Mouse (Mus musculus): ENCODE results near the gene Fmnl2. TPM values are rescaled to one million over a fixed set of nuclear protein-coding genes. Genes with fewer than 3 reads are reported as not detected.

Fmnl2 gene
- total RNA-seq, 1 experiment from 2014 or later = 20.6 TPM

DNA sequence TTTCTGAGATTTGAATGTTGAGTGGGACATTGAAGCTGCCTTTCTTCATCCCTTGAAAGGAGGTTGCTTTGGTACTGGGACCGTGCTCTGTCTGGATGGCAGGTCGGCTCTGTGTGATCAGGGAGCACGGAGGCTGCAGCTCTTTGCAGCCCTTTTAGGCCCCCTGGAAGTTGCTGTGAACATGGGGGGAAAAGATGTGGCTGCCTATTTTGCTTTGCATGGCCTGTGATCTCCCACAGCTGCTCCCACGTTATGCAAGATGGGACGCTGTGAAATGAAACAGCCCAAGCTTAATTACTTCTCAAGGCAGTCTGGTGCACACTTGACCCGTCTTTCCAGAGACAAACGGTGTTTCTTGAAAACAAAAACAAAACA, 1.8 kb downstream of the Fmnl2 start:
- no peak for ATAC-seq (replicated peaks in 1 of 2; ENCODE audit: insufficient read depth in 1 of 2, low FRiP score in 2 of 2, low TSS enrichment in 1 of 2, low read depth in 1 of 2, poor library complexity in 2 of 2, severe bottlenecking in 2 of 2)

DNA sequence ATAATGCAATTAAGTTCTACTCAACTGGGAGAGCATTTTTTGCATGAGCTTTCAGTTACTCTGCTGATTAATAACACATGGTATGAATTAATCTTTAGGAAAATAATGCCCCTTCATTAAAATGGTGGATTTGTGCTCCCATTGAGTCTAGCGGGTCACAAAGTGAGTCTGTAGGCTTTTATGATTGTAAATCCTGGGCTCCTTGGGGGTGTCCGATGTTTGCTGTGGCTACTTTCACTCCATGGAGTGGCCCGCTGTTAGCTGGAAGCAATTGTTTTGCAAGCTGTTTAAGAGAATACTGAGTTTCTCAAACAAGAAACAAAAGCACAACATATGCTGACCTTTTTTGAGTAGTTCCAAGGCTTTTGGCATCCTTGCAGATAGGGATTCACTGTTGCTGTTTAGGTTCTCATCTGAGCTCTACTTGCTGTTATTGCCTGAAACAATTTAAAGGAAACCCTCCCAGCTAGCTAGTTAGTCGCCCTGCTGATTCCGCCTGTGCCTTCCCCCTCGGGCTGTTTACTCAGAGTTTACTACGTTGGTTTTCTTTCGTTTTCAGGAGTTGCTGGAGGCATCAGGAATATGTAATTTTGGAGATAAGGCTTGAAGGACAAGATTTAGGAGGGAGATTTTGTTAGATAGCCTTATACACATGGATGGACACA, 2.6 kb downstream of the Fmnl2 start:
- no peak for ATAC-seq (replicated peaks in 1 of 2; ENCODE audit: insufficient read depth in 1 of 2, low FRiP score in 2 of 2, low TSS enrichment in 1 of 2, low read depth in 1 of 2, poor library complexity in 2 of 2, severe bottlenecking in 2 of 2)

DNA sequence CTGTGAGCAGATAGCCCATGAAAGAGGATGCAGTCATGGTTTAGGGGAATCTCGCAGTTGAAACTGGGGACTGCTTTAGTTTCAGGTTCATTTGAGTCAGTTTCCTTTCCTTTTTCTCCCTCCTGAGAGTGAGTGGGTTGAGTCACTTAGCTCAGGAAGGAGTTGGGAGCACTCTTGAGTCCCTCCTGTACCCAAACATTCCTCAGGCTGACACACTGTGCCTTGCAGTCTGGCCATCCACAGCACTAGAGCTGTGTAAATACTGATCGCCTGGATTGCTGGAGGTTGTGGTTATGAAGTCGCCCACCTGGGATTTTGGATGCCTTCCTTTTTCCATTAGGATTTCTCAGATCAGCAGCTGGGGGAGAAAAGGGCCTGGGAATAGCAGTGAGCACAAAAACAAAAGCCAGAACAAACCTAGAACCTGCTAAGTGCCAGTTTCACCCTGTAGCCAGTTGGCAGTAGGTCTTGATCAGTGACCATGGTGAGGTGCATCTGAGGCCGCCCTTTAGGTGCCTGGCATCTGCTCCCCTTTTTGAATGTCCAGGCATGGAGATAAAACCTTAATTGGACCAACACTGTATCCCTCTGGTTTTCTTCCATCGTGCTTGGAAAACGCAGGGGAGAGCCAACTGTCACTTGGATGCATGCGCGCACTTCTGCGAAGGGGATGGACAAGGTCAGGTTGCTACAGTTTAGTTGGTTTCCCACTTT, 4.5 kb downstream of the Fmnl2 start:
- no peak for ATAC-seq (replicated peaks in 1 of 2; ENCODE audit: insufficient read depth in 1 of 2, low FRiP score in 2 of 2, low TSS enrichment in 1 of 2, low read depth in 1 of 2, poor library complexity in 2 of 2, severe bottlenecking in 2 of 2)

DNA sequence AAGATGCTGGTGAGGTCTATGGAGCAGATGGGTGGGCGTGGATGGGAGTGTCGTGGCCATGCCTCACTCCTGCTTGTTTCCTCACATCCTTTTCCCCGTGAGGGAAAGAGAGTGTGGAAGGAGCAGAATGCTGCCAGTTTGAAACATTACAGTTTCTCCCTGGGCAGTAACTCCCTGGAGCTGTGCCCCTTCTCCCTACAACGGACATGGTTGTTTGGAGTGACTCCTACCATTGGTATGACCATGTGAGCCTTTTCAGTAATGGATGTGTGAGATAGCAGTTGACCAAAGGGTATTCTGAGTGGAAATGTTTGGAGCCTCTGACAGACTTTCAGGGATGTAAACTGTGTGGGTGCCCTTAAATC, 5.1 kb downstream of the Fmnl2 start:
- ATAC-seq (replicated peaks in 1 of 2; ENCODE audit: insufficient read depth in 1 of 2, low FRiP score in 2 of 2, low TSS enrichment in 1 of 2, low read depth in 1 of 2, poor library complexity in 2 of 2, severe bottlenecking in 2 of 2) = no peak

DNA sequence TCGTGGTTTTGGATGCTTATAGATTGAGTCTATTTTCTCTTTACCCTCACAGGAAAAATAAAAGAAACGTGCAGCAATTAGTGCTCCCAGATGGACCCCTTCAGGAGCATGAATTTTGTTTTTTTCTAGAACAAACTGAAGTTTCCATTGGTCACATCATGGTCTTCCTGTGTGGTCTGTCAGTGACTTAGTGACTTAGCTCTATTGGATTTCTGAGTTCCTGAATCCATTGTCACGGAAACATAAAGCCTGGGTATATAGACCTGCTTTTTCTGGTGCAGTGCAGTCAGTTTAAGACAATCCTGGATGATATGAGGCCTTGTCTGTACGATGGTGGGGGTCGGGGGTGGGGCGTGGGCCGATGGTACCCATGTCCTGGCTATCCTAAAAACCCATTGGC, 7.0 kb downstream of the Fmnl2 start:
- ATAC-seq (replicated peaks in 1 of 2; ENCODE audit: insufficient read depth in 1 of 2, low FRiP score in 2 of 2, low TSS enrichment in 1 of 2, low read depth in 1 of 2, poor library complexity in 2 of 2, severe bottlenecking in 2 of 2) = peak; percentile 77 to 79

DNA sequence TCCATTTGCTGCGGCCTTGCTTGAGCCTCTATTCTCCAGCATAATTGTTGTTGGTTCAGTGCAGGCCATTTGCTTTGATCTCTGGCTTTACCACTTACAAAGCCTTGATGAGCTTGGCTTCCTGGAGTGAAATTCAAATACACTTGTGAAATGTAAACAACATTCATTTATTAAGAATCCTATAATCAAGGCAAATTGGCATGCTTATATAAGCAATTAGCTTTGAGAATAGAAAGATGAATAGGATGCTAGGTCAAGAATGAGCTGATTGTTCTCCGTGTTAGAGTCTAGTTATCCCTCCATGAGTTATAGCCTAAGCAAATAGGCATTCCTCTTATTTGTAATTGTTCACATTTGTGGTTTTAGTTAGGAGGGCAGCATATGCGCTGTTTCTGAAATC, 8.5 kb downstream of the Fmnl2 start:
- no peak for ATAC-seq (replicated peaks in 1 of 2; ENCODE audit: insufficient read depth in 1 of 2, low FRiP score in 2 of 2, low TSS enrichment in 1 of 2, low read depth in 1 of 2, poor library complexity in 2 of 2, severe bottlenecking in 2 of 2)

DNA sequence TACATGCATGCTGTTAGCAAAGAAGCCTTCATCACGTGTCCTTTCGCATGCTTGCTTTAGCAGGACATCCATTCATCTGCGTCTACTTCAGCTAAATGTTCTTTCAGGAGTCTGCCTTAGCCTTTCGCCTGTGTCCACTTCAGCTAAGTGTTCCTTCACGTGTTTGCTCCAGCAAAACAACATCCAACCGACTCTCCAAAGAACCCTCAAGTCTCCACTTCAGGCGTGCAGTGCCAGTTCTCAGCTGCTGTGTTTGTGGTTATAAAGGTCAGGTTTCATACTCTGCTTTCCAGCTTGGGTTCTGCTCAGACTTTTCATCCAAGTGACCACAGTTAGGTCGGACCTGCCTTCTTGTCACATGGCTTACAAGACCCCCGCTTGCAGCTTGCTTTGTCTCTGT, 10.1 kb downstream of the Fmnl2 start:
- no peak for ATAC-seq (replicated peaks in 1 of 2; ENCODE audit: insufficient read depth in 1 of 2, low FRiP score in 2 of 2, low TSS enrichment in 1 of 2, low read depth in 1 of 2, poor library complexity in 2 of 2, severe bottlenecking in 2 of 2)

DNA sequence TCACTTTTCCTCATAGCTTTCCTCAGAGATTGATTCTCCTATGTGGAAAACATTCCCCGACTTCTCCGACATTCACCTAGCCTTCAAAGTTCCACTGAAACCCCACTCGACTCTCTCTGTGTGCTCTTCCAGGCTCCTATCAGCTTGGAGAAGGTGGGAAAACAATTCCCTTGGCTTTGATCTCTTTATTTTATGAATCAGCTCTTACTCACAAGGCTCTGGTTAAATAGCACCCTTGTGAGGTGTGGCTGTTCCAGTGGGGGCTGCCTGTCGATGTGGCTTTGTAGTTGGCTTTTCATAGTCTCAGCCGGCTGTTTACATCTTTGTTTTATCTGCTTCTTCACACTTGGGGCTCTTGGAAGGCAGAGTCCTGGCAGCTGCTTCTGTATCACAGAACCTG, 10.5 kb downstream of the Fmnl2 start:
- ATAC-seq (replicated peaks in 1 of 2; ENCODE audit: insufficient read depth in 1 of 2, low FRiP score in 2 of 2, low TSS enrichment in 1 of 2, low read depth in 1 of 2, poor library complexity in 2 of 2, severe bottlenecking in 2 of 2) = no peak

DNA sequence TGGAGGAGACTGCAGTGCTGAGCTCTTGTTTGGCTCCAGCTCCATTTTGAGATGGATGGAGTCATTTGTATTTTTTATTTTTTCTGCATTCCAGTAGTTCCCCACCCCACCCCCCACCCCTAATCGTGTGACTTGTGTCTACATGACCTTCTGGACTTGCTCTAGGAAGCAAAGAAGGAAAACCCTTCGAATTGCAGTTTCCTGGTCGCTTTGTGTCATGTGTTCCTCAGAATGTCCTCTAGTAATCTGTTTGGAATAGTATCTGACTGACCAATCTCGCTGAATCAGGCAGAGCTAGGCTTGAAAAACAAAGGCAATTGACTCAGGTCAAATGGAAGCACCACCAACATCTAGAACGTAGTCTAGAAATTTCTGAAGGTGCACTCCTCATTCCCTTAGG, 15.0 kb downstream of the Fmnl2 start:
- ATAC-seq (replicated peaks in 1 of 2; ENCODE audit: insufficient read depth in 1 of 2, low FRiP score in 2 of 2, low TSS enrichment in 1 of 2, low read depth in 1 of 2, poor library complexity in 2 of 2, severe bottlenecking in 2 of 2) = no peak

DNA sequence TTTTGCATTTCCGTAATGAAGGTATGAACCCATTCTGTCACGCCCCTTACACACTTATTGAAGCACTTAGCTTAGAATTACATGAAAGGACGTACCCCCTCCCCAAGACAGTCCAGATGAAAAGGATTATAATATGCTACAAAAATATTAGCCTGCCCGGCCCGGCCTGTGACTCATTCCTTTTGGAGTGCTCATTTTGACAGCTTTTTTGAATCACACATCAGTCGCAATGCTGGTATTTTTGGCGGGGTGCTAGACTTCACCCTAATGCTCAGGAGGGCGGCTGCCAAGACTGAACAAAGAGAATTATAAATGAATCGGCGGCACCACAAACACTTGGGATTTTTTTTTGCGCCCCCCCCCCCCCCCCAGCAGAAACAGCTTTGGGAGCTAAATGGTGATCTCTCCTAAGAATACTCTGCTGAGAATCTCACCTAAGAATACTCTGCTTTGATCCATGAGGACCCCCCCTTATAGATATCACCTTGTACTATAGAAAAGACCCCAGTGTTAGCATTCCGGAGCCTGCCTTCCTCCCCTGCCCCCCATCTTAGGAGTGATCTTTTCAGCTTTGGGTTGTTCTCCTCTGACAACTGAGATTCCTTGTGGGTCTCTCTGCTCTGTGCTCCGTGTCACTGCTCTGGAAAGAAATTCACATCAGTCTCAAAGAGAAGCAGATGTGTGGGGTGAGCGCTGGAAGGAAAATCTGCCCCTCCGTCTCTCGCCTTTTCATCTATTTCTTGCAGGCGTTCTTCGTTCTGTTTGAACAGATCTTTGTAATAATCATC, 15.8 kb downstream of the Fmnl2 start:
- ATAC-seq (replicated peaks in 1 of 2; ENCODE audit: insufficient read depth in 1 of 2, low FRiP score in 2 of 2, low TSS enrichment in 1 of 2, low read depth in 1 of 2, poor library complexity in 2 of 2, severe bottlenecking in 2 of 2) = no peak

DNA sequence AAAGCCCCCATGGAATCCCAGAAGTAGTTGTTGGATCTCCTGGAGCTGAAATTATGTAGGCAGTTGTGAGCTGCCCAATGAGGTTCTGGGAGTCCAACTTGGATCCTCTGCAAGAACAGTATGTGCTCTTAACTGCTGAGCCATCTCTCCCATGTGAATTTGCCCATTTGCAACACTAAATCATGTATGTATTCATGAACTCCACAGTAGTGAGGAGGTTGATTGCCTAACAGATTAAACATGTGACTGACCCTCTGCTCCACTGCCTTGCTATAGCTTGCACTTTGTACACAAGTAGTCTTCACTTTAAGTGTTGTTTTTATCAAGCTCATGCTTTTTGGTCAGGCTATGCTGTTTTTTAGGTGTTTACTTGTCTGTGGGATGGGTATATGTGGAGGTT, 17.1 kb downstream of the Fmnl2 start:
- no peak for ATAC-seq (replicated peaks in 1 of 2; ENCODE audit: insufficient read depth in 1 of 2, low FRiP score in 2 of 2, low TSS enrichment in 1 of 2, low read depth in 1 of 2, poor library complexity in 2 of 2, severe bottlenecking in 2 of 2)

DNA sequence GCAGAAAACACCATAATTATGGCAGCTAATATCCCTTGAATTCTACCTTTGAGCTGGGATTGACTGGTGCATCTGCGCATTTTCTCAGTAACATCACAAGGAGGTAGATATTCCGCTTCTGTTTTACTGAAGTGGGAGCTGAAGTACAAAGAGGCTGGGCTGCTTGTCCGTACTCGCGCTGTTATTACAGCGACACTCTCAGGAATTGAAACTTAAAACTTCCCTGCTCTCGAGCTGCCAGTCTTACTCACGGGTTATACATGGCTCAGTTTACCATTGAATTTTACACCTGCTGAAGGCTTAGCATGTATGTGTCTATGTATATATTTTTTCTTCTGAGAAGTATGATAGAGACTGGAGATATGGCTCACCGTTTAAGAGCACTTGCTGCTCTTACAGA, 18.1 kb downstream of the Fmnl2 start:
- no peak for ATAC-seq (replicated peaks in 1 of 2; ENCODE audit: insufficient read depth in 1 of 2, low FRiP score in 2 of 2, low TSS enrichment in 1 of 2, low read depth in 1 of 2, poor library complexity in 2 of 2, severe bottlenecking in 2 of 2)

DNA sequence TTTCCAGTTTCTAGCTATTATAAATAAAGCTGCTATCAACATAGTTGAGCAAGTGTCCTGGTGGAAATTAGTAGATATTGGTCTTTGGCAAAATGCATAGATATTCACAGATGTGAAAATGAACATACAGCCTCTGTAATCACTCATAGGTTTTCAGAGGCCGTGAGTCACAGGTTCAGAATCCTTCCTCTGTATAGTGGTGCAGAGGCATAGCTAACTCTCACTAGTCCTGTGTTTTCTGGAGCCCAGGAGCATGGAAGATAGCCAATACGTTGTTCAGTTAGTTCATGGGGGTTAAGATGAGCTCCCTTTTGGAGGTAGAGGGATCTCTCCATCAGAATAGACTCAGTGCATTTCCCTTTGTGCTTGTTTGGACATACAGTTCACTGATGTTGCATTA, 25.7 kb downstream of the Fmnl2 start:
- ATAC-seq (replicated peaks in 1 of 2; ENCODE audit: insufficient read depth in 1 of 2, low FRiP score in 2 of 2, low TSS enrichment in 1 of 2, low read depth in 1 of 2, poor library complexity in 2 of 2, severe bottlenecking in 2 of 2) = no peak

DNA sequence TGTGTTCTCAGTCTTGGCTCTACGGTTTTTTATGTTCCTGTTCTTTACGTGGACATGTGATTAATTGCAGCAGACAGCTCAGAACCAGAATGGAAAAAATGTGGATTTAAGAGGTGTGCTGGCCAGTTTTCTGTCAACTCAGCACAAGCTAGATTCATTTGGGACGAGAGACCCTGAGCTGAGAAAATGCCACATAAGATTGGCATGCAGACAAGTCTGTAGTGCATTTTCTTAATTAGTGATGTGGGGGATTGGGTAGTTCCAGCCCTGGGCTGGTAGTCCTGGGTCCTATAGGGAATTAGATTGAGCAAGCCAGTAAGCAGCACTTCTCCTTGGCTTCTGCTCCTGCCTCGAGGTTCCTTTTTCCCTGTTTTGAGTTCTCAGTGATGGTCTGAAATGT, 26.4 kb downstream of the Fmnl2 start:
- no peak for ATAC-seq (replicated peaks in 1 of 2; ENCODE audit: insufficient read depth in 1 of 2, low FRiP score in 2 of 2, low TSS enrichment in 1 of 2, low read depth in 1 of 2, poor library complexity in 2 of 2, severe bottlenecking in 2 of 2)

DNA sequence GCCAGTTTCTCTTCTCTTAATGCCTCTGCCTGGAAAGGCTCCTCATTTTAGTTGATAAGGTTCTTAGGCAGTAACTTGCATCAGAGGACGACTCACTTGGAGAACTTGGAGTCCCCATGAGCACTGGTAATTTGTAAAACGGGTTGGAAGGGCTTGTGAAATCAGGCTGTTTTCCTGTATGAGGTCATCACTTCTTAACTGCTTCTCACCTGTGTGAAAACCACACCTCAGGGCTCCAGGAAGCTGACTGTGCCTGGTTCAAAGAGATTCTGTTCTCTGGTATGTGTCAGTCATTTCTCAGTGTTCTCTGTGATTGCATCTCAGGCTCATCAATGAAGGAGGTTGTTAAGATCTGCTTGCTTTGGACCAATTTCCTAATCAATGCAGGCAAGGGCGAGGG, 27.4 kb downstream of the Fmnl2 start:
- ATAC-seq (replicated peaks in 1 of 2; ENCODE audit: insufficient read depth in 1 of 2, low FRiP score in 2 of 2, low TSS enrichment in 1 of 2, low read depth in 1 of 2, poor library complexity in 2 of 2, severe bottlenecking in 2 of 2) = no peak

DNA sequence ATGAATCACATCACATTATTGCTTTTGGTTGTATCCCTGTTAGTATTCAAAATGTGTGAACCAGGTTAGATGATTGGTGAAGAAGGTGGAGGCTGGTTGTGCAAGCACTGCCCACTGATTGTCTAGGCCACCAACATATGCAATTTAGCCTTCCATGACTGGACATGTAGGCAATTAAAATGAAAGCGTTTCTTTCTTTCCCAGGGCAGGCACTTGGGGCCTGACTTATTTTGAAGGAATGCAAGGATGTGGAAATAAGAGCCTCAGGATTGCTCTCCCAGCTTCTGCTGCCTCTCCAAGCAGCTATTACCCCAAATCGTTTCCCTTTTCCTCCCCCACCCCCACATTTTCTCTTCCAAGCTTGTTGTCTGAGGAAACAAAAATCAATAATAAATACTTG, 29.6 kb downstream of the Fmnl2 start:
- no peak for ATAC-seq (replicated peaks in 1 of 2; ENCODE audit: insufficient read depth in 1 of 2, low FRiP score in 2 of 2, low TSS enrichment in 1 of 2, low read depth in 1 of 2, poor library complexity in 2 of 2, severe bottlenecking in 2 of 2)

DNA sequence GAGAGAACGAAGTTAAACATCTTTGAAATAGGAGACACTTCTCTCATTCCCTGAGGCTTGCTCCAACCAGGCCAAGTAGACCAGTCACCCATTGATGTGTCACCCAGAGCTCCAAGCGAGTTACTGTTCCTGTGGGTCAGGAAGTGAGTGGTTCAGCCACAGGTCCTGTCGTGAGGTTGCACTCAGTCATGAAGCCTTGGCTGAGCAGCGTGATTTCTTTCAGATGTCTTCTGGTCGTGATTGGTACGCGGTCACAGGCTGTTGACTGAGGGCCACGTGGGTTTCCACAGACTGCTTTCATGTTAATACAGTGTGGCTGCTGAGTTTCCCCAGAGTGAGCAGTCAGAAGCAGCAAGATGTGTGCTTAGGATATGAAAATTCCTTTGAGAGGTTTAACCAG, 33.5 kb downstream of the Fmnl2 start:
- ATAC-seq (replicated peaks in 1 of 2; ENCODE audit: insufficient read depth in 1 of 2, low FRiP score in 2 of 2, low TSS enrichment in 1 of 2, low read depth in 1 of 2, poor library complexity in 2 of 2, severe bottlenecking in 2 of 2) = peak; percentile 84 to 93

DNA sequence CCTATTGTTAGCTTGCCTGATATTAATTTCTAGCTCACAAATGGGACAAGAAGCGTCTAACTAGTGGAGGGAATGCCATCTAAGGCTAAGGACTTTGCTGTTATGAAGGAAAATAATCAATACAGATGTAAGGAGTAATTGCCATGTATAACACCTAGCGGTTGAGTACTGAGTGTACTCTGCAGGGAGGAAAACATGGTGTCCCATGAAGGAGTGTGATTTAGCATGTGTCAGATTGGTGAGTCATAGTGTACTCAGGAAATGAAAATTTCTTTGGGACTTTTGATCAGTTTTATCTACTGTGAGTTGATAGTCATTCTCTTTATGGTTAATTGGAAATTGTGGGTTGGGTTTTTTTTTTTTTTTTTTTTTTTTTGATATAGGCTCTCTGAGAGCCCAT, 34.1 kb downstream of the Fmnl2 start:
- ATAC-seq (replicated peaks in 1 of 2; ENCODE audit: insufficient read depth in 1 of 2, low FRiP score in 2 of 2, low TSS enrichment in 1 of 2, low read depth in 1 of 2, poor library complexity in 2 of 2, severe bottlenecking in 2 of 2) = no peak

Data from hematopoietic stem cell, adult 5-6 weeks (primary cell).